ENCODE assay signal across 15 mouse cellular contexts in the genomic region with DNA sequence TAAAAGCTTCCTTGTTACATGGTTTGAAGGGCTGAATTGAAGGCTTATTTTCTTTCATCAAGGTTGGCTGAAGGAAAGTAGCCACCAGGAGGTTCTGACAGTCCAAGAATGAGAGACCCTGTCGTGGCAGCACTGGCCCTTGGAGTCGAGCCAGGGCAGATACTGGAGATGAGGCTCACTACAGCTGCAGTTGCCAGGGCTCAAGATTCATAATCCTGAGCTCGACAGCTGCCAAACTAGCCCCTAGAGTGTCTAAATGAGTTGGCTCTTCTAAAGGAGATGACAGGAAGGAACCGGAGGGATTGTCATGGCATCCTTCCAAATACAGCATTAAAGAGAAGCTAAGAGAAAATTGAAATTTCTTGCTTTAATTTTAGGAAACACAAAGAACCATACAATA.
A peak's percentile ranks its signal among the peaks of the same experiment; 100 is the strongest.
DNase-seq lines count a peak whose midpoint lies in the region; ATAC-seq lines count a peak whose summit lies in the region.
"Had no signal": no experiment of that assay in that cellular context is flagged by ENCODE, and none has a peak within 500 bp of the region (broad histone marks: within the 10 kb centered on the region; RNA-seq: fewer than 3 reads in every experiment).

No protein-coding gene starts in this region.

- no peaks in the 10 kb centered on the region for H3K36me3 ChIP-seq in neural tube, embryonic 15.5 days
- H3K36me3 ChIP-seq: embryonic facial prominence, embryonic 13.5 days; forebrain, embryonic 15.5 days had no signal

- no peak overlapping the region for H3K4me3 ChIP-seq in neural tube, embryonic 15.5 days (replicated peaks)
- H3K4me3 ChIP-seq: embryonic facial prominence, embryonic 13.5 days; forebrain, embryonic 15.5 days had no signal

- no peaks in the 10 kb centered on the region for H3K9me3 ChIP-seq in neural tube, embryonic 15.5 days (replicated peaks)
- H3K9me3 ChIP-seq: embryonic facial prominence, embryonic 13.5 days; forebrain, embryonic 15.5 days had no signal

- no peak overlapping the region for H3K9ac ChIP-seq in neural tube, embryonic 15.5 days (replicated peaks)
- H3K9ac ChIP-seq: embryonic facial prominence, embryonic 13.5 days; forebrain, embryonic 15.5 days had no signal

- peak; percentile 16 to 29 for DNase-seq in cerebellum, postnatal 25 days
- no peak for DNase-seq in cerebellum, adult 9-10 months
- DNase-seq in kidney, postnatal 25 days: peak; percentile 2 to 31
- no peak for DNase-seq in kidney, adult 11 months
- DNase-seq in right cerebral cortex, postnatal 10 days (ENCODE audit: low spot score in 2 of 2): peak; percentile 37 to 38
- DNase-seq in right cerebral cortex, adult 18-20 months: no peak
- no peak for DNase-seq in thymus, postnatal 36 days
- DNase-seq: B cell, adult 2 months; heart, adult 18-20 months; heart, postnatal 14 days; kidney, adult 2 months; thymus, postnatal 14 days had no signal

- H3K4me1 ChIP-seq in neural tube, embryonic 15.5 days: 0 out of 2 replicates have a peak, but pooled peaks cover 7% of the 10 kb centered on the region
- H3K4me1 ChIP-seq: embryonic facial prominence, embryonic 13.5 days; forebrain, embryonic 15.5 days had no signal

- H3K27me3 ChIP-seq in neural tube, embryonic 15.5 days (replicated peaks): no peaks in the 10 kb centered on the region
- H3K27me3 ChIP-seq: embryonic facial prominence, embryonic 13.5 days; forebrain, embryonic 15.5 days had no signal

- no peak overlapping the region for H3K4me2 ChIP-seq in neural tube, embryonic 15.5 days
- H3K4me2 ChIP-seq: embryonic facial prominence, embryonic 13.5 days; forebrain, embryonic 15.5 days had no signal

- peak; percentile 53; the same call in 1 of the 2 replicates for ATAC-seq in neural tube, embryonic 15.5 days (ENCODE audit: low FRiP score)
- ATAC-seq: forebrain, embryonic 15.5 days had no signal

- H3K27ac ChIP-seq in neural tube, embryonic 15.5 days (replicated peaks): no peak overlapping the region
- H3K27ac ChIP-seq: embryonic facial prominence, embryonic 13.5 days; forebrain, embryonic 15.5 days had no signal

- WGBS in neural tube, embryonic 15.5 days: 36% methylated on average over 4 of the region's 4 CpGs

Comparison
In these comparisons a context has a peak if more than half of its experiments do, and no peak if none do; other contexts are left out.
1. DNase-seq: peak in cerebellum, postnatal 25 days (2 of 2), kidney, postnatal 25 days (2 of 2) and right cerebral cortex, postnatal 10 days (2 of 2); none in cerebellum, adult 9-10 months (single experiment), kidney, adult 11 months (single experiment), right cerebral cortex, adult 18-20 months (single experiment) and thymus, postnatal 36 days (0 of 2).